Mouse (Mus musculus): ENCODE measurements around the gene Dguok. TPM values are rescaled to one million over a fixed set of nuclear protein-coding genes. Genes with fewer than 3 reads are reported as not detected.
A peak's percentile ranks its signal among the peaks of the same experiment; 100 is the strongest.

The Dguok gene
- total RNA-seq, 2 experiments from 2014 or later: 38.0 to 50.0 TPM

GRCm38 (mm10) chr6:83499078-83499477 lies 7.7 kb downstream of the Dguok start:
- no peak for DNase-seq

DNA sequence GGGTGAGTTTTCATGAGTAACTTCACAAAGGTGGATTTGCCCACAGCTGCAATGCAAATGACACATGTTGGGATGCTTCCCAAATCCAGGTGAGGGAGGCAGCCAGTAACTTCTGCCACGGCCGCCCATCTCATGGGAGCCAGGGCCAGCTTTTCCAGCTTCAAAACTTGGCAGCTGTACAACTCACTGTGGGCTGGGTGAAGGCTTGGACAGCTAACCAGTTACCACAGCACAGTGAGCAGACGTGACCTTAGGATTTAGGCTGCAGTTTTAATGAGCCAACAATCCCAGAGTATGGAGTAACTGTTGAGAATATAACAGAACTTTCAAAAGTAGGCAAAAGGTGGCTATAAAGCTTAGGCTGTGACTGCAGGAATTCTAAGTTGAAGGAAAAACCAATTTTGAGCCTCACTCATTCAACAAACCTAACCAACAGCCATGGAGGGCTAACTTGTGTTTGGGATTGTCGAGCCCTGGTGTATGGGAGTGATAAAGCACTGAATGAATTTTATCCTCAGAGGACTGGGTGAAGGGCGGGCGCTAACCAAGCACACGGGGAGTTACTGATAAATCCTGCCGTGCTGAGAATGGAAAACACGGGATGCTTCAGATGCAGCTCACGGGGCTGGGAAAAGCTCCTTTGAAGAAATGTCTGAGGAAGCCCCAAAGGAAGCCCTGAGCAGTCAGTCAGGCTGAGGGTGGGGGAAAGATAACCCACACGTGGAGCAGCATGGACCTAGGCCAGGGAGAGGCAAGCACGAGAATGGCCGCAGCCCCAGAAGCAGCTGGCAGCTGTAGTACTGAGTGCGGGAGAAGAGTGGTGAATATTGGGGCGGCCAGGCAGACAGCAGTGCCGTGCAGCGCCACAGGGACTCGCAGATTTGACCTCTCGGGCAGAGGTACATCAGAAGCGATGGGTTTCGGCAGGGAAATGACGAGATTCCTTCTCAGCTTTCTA lies 9.7 kb downstream of the Dguok start:
- DNase-seq: peak; percentile 82

DNA sequence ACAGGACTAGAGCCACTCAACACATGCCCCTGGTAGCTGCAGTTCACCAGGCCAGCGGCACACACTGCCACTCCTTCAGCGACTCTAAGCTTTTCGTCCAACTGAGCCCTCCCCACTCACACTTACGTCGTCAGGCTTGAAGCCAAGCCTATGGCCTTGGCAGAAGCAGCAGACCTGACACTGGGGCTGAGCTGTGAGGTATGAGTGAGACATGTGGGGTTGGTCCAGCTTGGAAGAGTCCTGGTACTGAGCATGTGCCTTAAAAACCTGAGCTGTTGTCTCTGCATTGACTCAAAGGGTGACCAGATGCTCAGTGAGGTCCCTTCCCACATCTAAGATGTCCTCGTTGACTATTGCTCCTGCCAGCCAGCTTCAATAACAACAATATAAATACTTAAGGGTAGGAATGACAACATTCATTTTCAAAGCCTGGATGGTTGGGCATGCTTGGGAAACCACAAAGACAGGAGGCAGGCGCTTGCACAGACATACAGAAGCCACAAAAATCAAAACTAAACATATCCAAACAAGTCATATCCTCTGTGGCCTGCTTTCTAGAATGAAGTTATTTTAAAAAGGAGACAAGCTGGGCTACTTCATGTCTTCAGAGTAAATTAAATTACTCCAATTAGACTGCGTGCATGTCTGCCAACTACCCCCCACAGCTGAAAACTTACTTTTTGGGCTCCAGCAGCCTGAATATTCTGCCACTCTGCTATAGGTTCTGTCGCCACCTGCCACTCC lies 10.6 kb downstream of the Dguok start:
- peak; percentile 86 for DNase-seq

DNA sequence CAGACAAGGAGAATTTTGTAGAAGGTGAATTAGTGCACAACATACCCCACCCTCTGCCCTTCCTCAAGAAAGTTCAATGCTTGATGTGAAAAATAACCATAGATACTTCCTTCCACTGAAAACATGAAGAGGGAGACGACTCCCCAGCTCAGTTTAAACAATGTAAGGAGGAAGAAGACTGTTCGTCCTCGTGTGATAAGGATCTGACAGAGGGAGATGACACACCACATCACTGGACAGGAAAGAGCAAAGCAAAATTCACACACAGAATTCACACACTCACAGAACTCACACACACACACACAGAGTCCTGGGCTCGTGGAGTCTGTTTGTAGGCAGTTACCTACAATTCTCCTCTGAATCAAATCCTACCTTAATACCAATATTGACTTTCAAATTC lies 16.1 kb downstream of the Dguok start:
- DNase-seq: no peak

DNA sequence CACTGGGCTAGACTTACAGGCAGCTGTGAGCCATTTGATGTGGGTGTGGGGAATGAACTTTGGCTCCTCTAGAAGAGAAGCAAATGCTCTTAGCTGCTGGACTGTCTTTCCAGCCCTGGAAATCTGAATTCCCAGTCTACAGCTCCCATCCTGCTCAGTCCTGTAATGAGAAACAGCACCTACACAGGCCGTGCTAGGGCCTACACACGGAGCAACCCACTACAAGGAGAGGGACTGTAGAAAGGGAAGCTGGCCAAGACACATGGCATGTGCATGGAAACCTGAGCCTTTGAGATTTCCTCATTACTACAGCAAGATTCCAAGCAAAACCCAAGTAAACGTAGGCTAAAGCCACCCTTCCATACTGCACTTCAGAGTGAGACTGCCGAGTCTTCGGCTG lies 18.6 kb downstream of the Dguok start:
- DNase-seq: no peak

GRCm38 (mm10) chr6:83487298-83487697 lies 19.5 kb downstream of the Dguok start:
- DNase-seq: no peak

GRCm38 (mm10) chr6:83485854-83486253 lies 20.9 kb downstream of the Dguok start:
- DNase-seq: no peak

- DNase-seq: no peak
Observed at GRCm38 (mm10) chr6:83483776-83484175, 23.0 kb downstream of the Dguok start.

DNA sequence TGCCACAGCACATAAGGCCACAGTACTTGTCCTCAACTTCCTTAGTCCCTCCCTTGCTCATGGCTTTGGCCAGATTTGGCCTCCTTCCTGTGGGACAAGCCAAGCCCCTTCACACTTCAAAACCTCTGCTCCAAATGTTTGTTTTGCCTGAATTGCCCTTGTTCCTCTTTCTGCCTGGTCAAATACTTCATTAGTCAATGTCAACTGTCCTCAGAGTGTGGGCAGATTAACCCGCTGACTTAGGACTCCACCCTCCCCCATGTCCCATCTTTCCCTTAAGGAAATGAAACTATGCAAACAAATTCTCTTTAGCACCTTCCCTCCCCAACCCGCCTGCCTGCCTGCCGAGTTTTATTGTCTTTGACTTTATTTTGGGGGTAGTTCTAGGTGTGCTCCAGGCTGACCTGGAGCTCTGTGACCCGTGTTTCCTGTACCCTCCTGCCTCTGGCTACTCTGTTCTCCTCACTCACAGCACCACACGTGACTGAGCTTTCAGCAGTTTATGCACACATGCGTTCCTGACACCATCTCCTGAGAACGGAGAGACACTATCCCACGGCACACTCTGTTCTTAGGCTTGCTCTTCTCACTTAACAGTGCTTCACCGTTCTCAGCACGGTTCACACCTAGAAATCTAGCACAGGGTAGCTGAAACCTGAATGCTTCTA lies 24.2 kb downstream of the Dguok start:
- no peak for DNase-seq

DNA sequence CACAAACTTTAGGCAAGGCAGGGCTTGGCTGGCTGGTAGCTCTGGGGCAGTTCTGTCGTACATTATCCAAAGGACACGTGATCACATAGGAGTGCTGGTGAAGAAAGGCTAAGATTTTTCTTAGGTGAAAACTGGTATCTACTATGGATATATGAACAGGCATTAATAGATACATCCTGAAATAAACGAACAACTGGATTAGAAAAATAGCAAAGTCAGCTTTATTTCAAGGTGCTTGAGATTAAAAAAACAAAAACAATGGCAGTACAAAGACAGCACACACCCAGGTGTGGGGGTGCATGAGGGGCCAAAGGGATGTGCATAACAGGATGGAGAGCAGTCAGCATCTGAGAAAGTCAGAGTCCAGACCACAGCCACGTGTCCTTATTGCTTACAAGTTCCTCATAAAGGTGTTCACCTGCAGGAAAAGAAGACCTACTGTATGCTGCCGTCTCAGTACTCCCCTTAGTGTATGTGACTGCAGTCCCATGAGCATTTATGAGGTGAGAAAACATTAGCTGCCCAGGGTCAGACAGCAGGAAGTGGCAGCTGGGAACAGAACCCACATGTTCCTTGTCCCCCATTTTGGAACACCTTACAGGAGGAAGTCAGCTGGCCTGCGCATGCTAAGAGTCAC lies 26.6 kb downstream of the Dguok start:
- no peak for DNase-seq

DNA sequence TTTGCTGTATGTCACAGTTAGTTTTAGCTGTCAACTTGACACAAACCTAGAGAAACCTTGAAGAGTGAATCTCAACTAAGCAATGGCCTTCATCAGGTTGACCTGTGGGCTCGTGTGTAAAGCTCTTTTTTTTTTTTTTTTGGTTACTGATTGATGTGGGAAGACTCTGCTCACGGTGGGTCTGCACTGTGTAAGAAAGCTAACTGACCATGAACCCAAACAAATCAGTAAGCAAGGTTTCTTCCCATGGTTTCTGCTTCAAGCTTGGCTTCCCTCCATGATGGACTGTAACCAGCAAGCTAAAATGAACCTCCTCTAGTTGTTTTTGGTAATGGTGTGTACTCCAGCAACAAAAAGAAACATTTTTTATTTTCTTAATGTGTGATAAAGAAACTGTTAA lies 27.6 kb downstream of the Dguok start:
- no peak for DNase-seq

DNA sequence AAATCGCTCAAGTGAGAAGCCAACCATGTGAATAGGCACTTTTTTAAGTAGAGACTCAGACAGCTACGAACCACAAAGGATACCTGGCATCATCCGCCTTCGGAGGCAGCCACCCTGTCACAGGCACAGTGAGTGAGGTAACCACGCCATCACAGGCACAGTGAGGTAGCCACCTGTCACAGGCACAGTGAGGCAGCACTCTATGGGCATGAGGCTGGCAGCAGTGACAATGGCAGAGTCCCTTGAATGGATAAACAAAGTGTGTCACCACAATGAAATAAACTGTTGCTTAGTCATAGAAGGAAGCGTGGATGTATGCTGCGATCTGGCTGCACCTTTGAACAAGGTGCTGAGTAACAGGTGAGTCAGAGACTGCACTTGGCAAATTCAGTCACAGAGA lies 28.1 kb downstream of the Dguok start:
- DNase-seq: no peak

DNA sequence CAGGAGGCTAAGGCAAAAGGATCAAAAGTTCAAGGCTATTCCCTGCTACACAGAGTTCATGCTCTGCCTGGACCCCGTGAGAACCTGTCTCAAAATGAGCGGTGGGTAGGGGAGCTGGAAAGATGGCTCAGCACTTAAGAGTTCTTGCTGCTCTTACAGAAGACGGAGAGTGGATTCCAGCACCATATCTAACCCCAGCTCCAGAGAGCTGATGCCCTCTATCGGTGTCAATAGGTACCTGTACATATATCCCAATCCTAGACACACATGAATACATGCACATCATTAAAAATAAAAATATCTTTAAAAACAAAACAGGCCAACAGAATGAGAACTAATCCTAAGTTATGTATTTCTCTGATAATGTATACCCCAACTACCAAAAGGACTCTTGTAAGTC lies 28.6 kb downstream of the Dguok start:
- DNase-seq: no peak

GRCm38 (mm10) chr6:83475431-83475830 lies 31.3 kb downstream of the Dguok start:
- no peak for DNase-seq

DNA sequence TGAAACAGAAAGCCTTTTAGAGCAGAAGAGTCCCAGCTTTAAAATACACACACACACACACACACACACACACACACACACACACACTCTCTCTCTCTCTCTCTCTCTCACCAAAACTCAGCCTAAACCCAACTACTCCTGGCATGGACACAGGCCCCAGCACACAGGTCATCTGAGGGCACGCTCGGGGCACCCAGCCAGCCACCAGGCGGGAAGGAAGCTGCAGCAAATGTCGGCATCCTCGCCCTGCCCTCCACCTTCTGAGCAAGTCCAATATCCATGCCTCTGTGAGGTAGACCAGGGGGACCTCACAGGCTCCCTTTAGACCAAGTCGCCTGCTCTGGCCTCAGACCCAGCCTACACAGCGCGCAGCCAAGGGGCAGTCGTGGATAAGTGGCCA lies 33.5 kb downstream of the Dguok start:
- DNase-seq: peak; percentile 83

DNA sequence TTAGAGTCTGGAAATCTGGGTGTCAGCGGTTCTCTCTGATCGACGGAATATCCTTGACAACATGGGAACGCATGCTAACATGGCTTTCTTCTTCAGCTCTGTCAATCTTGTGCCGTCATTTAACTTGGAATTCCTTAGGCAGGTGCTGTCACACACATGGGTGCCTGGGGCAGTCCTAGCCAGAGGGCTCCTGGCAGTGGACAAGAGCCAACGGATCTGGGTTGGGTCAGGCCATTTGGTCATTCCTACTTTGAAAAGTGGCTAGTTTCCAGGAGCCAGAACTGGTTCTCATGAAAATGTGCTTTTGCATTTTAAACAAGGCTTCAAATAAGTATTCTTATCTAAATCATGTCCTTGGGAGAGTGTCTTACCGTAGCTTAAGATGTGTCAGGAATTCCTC lies 35.0 kb downstream of the Dguok start:
- peak; percentile 44 for DNase-seq

DNA sequence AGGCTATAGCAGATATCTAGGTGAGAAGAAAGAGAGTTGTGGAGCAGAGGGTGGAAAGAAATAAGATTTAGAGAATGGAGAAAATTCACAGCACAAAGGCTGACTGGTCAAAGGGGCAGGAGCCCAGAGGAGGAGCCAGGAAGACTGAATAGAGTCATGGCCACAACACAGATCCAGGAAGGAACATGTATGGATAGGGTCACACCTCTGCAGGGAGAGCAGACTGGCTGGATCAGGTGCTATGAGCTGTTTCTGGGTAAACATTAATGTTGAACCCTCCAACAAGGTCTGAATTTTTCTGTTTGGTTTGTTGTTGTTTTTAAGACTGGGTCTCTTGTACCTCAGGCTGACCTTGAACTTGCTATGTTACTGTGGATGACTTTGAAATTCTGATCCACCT lies 42.8 kb downstream of the Dguok start:
- no peak for DNase-seq

GRCm38 (mm10) chr6:83459034-83459644 lies 47.6 kb downstream of the Dguok start, which contains the start of gene Tet3:
Gene Tet3, minus strand, starts transcription at chr6:83459084.
- DNase-seq: no peak

GRCm38 (mm10) chr6:83456984-83457810 lies 49.6 kb downstream of the Dguok start:
- no peak for DNase-seq

GRCm38 (mm10) chr6:83456131-83456983 lies 50.4 kb downstream of the Dguok start:
- peak; percentile 85 for DNase-seq

Measured in adrenal gland, postnatal 10 days (tissue).